Mouse (Mus musculus) inflammation-experienced regulatory T-cells, adult 16 weeks (primary cell): ENCODE measurements around the gene Gsg1l2. TPM values are rescaled to one million over a fixed set of nuclear protein-coding genes. Genes with fewer than 3 reads are reported as not detected.

Source experiments
- polyA plus RNA-seq: library from polyadenylated mRNA; unstranded; fragments of 100-300 nt; shearing (Covaris generic); gene quantifications from one replicate; pipeline ENCODE4 v1.2.1, GENCODE M21; 2017

Gene Gsg1l2
- not detected for polyA plus RNA-seq

DNA sequence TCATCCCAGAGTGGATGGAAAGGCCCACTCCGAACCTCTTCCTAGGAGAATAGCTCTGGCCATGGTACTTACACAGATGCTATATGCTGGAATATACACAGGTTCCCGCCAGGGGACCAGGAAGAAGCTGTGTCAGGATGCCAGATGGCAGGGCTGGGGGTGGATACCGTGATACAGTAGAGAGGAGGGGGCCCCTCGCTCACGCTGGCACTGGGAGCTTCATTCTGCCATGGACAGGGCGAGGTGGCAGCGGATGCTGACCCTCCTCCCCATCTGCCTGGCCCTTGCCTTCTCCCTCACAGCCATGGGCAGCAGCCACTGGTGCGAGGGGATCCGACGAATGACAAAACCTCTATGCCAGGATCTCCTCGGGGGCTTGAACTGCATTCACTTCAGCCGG lies at the start of gene Gsg1l2:
TSS of gene Gsg1l2 (plus strand) at position 230 of the 400 bp plus-strand sequence.

DNA sequence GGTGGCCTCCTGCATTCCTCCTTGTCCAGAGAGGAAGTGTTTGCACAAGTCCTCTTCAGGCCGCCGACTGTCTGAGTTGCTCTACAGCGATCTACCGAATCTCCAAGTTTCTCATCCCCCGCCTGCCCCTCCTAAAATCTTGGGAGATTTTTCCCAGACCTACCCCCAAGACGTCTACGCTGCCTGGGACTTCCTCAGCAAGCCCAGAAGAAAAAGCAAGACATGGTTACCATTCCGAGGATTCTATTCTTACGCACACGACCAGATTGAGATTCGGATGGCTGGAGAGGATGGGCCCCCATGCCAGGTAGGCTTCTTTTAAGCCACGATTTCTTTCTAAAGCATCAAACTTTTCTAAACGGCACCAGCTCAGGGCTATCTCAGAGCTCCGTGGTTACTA lies 3.4 kb upstream of the Gsg1l2 start, which contains the start of gene Glp2r:
TSS of gene Glp2r (minus strand) at position 101 of the 400 bp plus-strand sequence.

DNA sequence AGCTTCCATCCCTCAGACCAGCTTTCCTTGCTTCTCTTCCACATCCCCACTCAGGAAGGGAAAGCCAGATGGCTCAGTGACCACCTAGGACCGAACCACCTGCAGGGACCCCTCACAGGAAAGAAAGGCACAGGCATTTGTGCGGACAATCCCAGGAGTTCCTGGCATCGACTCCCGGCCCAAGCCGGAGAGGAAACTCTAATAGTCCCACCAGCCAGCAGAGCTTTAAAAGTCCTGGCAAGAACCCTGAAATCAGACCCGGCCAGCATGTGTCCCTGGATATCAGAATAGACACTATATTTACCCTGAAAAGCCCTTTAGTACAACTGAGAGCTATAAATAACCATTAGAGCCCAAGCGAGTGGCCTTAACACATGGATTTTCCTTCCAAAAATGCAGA lies 23.5 kb downstream of the Gsg1l2 start, which contains the start of gene Dhrs7c:
TSS of gene Dhrs7c (plus strand) at position 257 of the 400 bp plus-strand sequence.

Other genes starting within 250 kb of the Gsg1l2 start
- gene Rcvrn, start 79.3 kb upstream of the Gsg1l2 start, polyA plus RNA-seq, result not detected
- gene Glp2r, start 3.5 kb upstream of the Gsg1l2 start, polyA plus RNA-seq, result not detected
- gene Dhrs7c, start 23.6 kb downstream of the Gsg1l2 start, polyA plus RNA-seq, result not detected
- not detected for gene Usp43, start 147.5 kb downstream of the Gsg1l2 start, polyA plus RNA-seq
- not detected for gene Cfap52, start 191.0 kb downstream of the Gsg1l2 start, polyA plus RNA-seq
- gene Stx8, start 191.6 kb downstream of the Gsg1l2 start, polyA plus RNA-seq, result 81.5 TPM